17 mouse cellular contexts compared by ENCODE assay signal in the genomic region with DNA sequence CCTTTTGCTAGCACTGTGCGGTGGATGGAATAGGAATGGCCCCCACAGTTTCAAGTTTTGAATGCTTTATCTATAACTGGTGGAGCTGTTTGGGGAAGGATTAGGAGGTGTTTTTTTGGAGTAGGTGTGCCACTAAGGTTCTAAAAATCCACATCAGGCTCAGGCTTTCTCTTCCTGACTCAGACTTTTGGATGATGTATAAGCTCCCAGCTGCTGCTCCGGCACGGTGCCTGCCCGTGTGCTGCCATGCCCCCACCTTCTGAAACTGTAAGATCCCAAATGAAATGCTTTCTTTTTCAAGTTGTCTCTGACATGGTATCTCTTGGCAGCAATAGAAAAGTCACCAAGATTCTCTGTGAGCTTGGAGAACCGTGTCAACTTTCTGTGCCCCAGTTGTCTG.
"Had no signal": no experiment of that assay in that cellular context is flagged by ENCODE, and none has a peak within 500 bp of the region (broad histone marks: within the 10 kb centered on the region; RNA-seq: fewer than 3 reads in every experiment).

No protein-coding gene starts in this region.

- H3K27ac ChIP-seq: midbrain, embryonic 10.5 days; midbrain, embryonic 12.5 days; neural tube, embryonic 13.5 days; neural tube, embryonic 15.5 days had no signal

- H3K4me3 ChIP-seq: midbrain, embryonic 10.5 days; midbrain, embryonic 12.5 days; myocyte; neural tube, embryonic 13.5 days; neural tube, embryonic 15.5 days had no signal

- DNase-seq: lung, adult 18-20 months; lung, embryonic 14.5 days; lung, postnatal 10 days; lung, postnatal 4 days; midbrain, embryonic 14.5 days; retina, postnatal 1 day; right cerebral cortex, postnatal 14 days; right cerebral cortex, postnatal 4 days; spleen, adult 18-20 months; thymus, adult 18-20 months; thymus, postnatal 14 days; thymus, postnatal 36 days had no signal
